9 mouse cellular contexts compared by ENCODE assay signal in genomic region chr17:25230014-25230655, GRCm38 (mm10). TPM values are rescaled to one million over a fixed set of nuclear protein-coding genes. Genes with fewer than 3 reads are reported as not detected.
DNase-seq lines count a peak whose midpoint lies in the region; ATAC-seq and TF ChIP-seq lines count a peak whose summit lies in the region.
"Not testable (repeated sequence)": the region's sequence is repeated elsewhere in the genome, so short reads cannot be mapped to it uniquely, and the experiment has no call there.
"Had no signal": no experiment of that assay in that cellular context is flagged by ENCODE, and none has a peak within 500 bp of the region (broad histone marks: within the 10 kb centered on the region; RNA-seq: fewer than 3 reads in every experiment).

No protein-coding gene starts in this region.

- WGBS in forebrain, embryonic 13.5 days, result 76% methylated on average over 17 of the region's 17 CpGs
- WGBS in heart, postnatal 0 days, result 72% methylated on average over 15 of the region's 17 CpGs
- WGBS in hindbrain, embryonic 16.5 days, result 77% methylated on average over 13 of the region's 17 CpGs
- 75% methylated on average over 13 of the region's 17 CpGs for WGBS in kidney, embryonic 16.5 days
- 51% methylated on average over 17 of the region's 17 CpGs for WGBS in lung, adult 2 months
- WGBS in midbrain, embryonic 15.5 days, result 83% methylated on average over 17 of the region's 17 CpGs

- H3K4me1 ChIP-seq in forebrain, embryonic 13.5 days; heart, postnatal 0 days (ENCODE audit: control insufficient read depth, insufficient read depth); hindbrain, embryonic 16.5 days (ENCODE audit: control insufficient read depth, insufficient read depth, low read depth, low read length); kidney, embryonic 16.5 days (ENCODE audit: insufficient read depth, low read length); lung, adult 2 months (ENCODE audit: control insufficient read depth, insufficient read depth, low read length); midbrain, embryonic 15.5 days: not testable (repeated sequence)

- not testable (repeated sequence) for H3K9ac ChIP-seq in forebrain, embryonic 13.5 days; heart, postnatal 0 days (replicated peaks; ENCODE audit: low read depth, low read length); hindbrain, embryonic 16.5 days (ENCODE audit: low read depth, low read length); kidney, embryonic 16.5 days (replicated peaks; ENCODE audit: low read length); midbrain, embryonic 15.5 days

- TF ChIP-seq POLR2A in lung, adult 2 months (IDR thresholded peaks at IDR 0.05; ENCODE audit: borderline replicate concordance, extremely low read depth, low read depth, low read length), result not testable (repeated sequence)

- H3K9me3 ChIP-seq in forebrain, embryonic 13.5 days (replicated peaks); heart, postnatal 0 days (replicated peaks; ENCODE audit: control insufficient read depth, low read length); hindbrain, embryonic 16.5 days (ENCODE audit: control insufficient read depth, low read length); kidney, embryonic 16.5 days (ENCODE audit: low read length); midbrain, embryonic 15.5 days: not testable (repeated sequence)

- peak; percentile 34 for DNase-seq in MN1 (ENCODE audit: low spot score)
- not testable (repeated sequence) for DNase-seq in heart, postnatal 0 days (ENCODE audit: low spot score)
- DNase-seq in kidney, adult 18-20 months, result peak; percentile 57
- DNase-seq in lung, adult 2 months, result peak; percentile 33

- H3K36me3 ChIP-seq in forebrain, embryonic 13.5 days (ENCODE audit: poor library complexity, severe bottlenecking), result peaks cover 37% of the 10 kb centered on the region
- peaks cover 40% of the 10 kb centered on the region for H3K36me3 ChIP-seq in heart, postnatal 0 days (replicated peaks; ENCODE audit: control insufficient read depth, insufficient read depth, low read length)
- H3K36me3 ChIP-seq in hindbrain, embryonic 16.5 days (ENCODE audit: control insufficient read depth, insufficient read depth, low read length), result peaks cover 15% of the 10 kb centered on the region
- H3K36me3 ChIP-seq in kidney, embryonic 16.5 days (ENCODE audit: insufficient read depth, low read length), result peaks cover 34% of the 10 kb centered on the region
- H3K36me3 ChIP-seq in midbrain, embryonic 15.5 days (replicated peaks), result peaks cover 24% of the 10 kb centered on the region; the same call in 1 of the 2 replicates

- not testable (repeated sequence) for H3K27ac ChIP-seq in forebrain, embryonic 13.5 days; heart, postnatal 0 days (ENCODE audit: low read depth); hindbrain, embryonic 16.5 days (ENCODE audit: low read depth, low read length); kidney, embryonic 16.5 days (ENCODE audit: low read length); midbrain, embryonic 15.5 days

- ATAC-seq in forebrain, embryonic 13.5 days, result 0 out of 2 replicates have a peak, but pooled peaks have one; percentile 41
- ATAC-seq in heart, postnatal 0 days (ENCODE audit: insufficient read depth, low read depth), result peak; percentile 67
- ATAC-seq in hindbrain, embryonic 16.5 days, result peak; percentile 69; the same call in 1 of the 2 replicates
- ATAC-seq in kidney, embryonic 16.5 days (ENCODE audit: low FRiP score, low TSS enrichment), result 0 out of 2 replicates have a peak, but pooled peaks have one; percentile 52
- ATAC-seq in midbrain, embryonic 15.5 days (replicated peaks), result peak; percentile 66; the same call in 1 of the 2 replicates

- TF ChIP-seq CTCF in heart, postnatal 0 days (IDR thresholded peaks at IDR 0.05; ENCODE audit: low read depth); lung, adult 2 months (IDR thresholded peaks at IDR 0.05; ENCODE audit: insufficient read depth, low read length): not testable (repeated sequence)

- not testable (repeated sequence) for H3K4me3 ChIP-seq in forebrain, embryonic 13.5 days; heart, postnatal 0 days (ENCODE audit: low read depth, low read length); hindbrain, embryonic 16.5 days (ENCODE audit: low read length); kidney, embryonic 16.5 days (ENCODE audit: low read length); lung, adult 2 months (replicated peaks; ENCODE audit: extremely low read depth, low read depth, low read length); midbrain, embryonic 15.5 days

- not testable (repeated sequence) for H3K27me3 ChIP-seq in forebrain, embryonic 13.5 days; heart, postnatal 0 days (ENCODE audit: control insufficient read depth, insufficient read depth, low read length); hindbrain, embryonic 16.5 days (replicated peaks; ENCODE audit: control insufficient read depth, insufficient read depth, low read length); kidney, embryonic 16.5 days (ENCODE audit: insufficient read depth, low read length); midbrain, embryonic 15.5 days (replicated peaks)

- not testable (repeated sequence) for TF ChIP-seq EP300 in heart, postnatal 0 days (IDR thresholded peaks at IDR 0.05; ENCODE audit: low read depth)

- not testable (repeated sequence) for H3K4me2 ChIP-seq in forebrain, embryonic 13.5 days; heart, postnatal 0 days (ENCODE audit: low read depth, low read length); hindbrain, embryonic 16.5 days (ENCODE audit: low read length); kidney, embryonic 16.5 days (replicated peaks; ENCODE audit: low read depth, low read length); midbrain, embryonic 15.5 days

RNA-seq across cellular contexts. Expression of gene Gnptg, which starts 9.8 kb away (rescaled TPM):
- polyA plus RNA-seq in forebrain, embryonic 13.5 days (2015; fragmentation: Nextera tagmentation; extraction: Ambion mirVana), result 71.9 and 74.8 TPM in 2 replicates
- 20.4 and 24.2 TPM in 2 replicates for total RNA-seq in heart, postnatal 0 days (2014; rRNA removed; ENCODE audit: low replicate concordance)
- 21.0 and 22.7 TPM in 2 replicates for polyA plus RNA-seq in heart, postnatal 0 days (2015; fragmentation: Nextera tagmentation; extraction: Ambion mirVana)
- 110 and 114 TPM in 2 replicates for polyA plus RNA-seq in hindbrain, embryonic 16.5 days (2015; fragmentation: Nextera tagmentation; extraction: Ambion mirVana)
- 51.2 and 56.6 TPM in 2 replicates for polyA plus RNA-seq in kidney, embryonic 16.5 days (2015; fragmentation: Nextera tagmentation; extraction: Ambion mirVana)
- polyA plus RNA-seq in lung, adult 2 months (2012; rRNA removed), result 46.3 and 55.6 TPM in 2 replicates
- polyA plus RNA-seq in midbrain, embryonic 15.5 days (2015; fragmentation: Nextera tagmentation; extraction: Ambion mirVana), result 96.0 and 108 TPM in 2 replicates

RNA-seq across cellular contexts. Expression of gene Tsr3, which starts 9.8 kb away (rescaled TPM):
- 63.3 and 64.3 TPM in 2 replicates for polyA plus RNA-seq in forebrain, embryonic 13.5 days (2015; fragmentation: Nextera tagmentation; extraction: Ambion mirVana)
- total RNA-seq in heart, postnatal 0 days (2014; rRNA removed; ENCODE audit: low replicate concordance), result 31.2 and 32.4 TPM in 2 replicates
- polyA plus RNA-seq in heart, postnatal 0 days (2015; fragmentation: Nextera tagmentation; extraction: Ambion mirVana), result 23.4 and 24.3 TPM in 2 replicates
- 57.4 and 58.2 TPM in 2 replicates for polyA plus RNA-seq in hindbrain, embryonic 16.5 days (2015; fragmentation: Nextera tagmentation; extraction: Ambion mirVana)
- 49.7 and 51.6 TPM in 2 replicates for polyA plus RNA-seq in kidney, embryonic 16.5 days (2015; fragmentation: Nextera tagmentation; extraction: Ambion mirVana)
- polyA plus RNA-seq in lung, adult 2 months (2012; rRNA removed), result 16.9 TPM in 2 replicates
- 62.7 and 62.9 TPM in 2 replicates for polyA plus RNA-seq in midbrain, embryonic 15.5 days (2015; fragmentation: Nextera tagmentation; extraction: Ambion mirVana)

RNA-seq across cellular contexts. Expression of gene Baiap3, which starts 26.0 kb away (rescaled TPM):
- 3.6 and 5.2 TPM in 2 replicates for polyA plus RNA-seq in forebrain, embryonic 13.5 days (2015; fragmentation: Nextera tagmentation; extraction: Ambion mirVana)
- total RNA-seq in heart, postnatal 0 days (2014; rRNA removed; ENCODE audit: low replicate concordance), result 2.1 TPM in 1 of 2 replicates, not detected in the other
- 0.12 and 0.22 TPM in 2 replicates for polyA plus RNA-seq in heart, postnatal 0 days (2015; fragmentation: Nextera tagmentation; extraction: Ambion mirVana)
- polyA plus RNA-seq in hindbrain, embryonic 16.5 days (2015; fragmentation: Nextera tagmentation; extraction: Ambion mirVana), result 23.4 and 26.0 TPM in 2 replicates
- 2.0 and 2.3 TPM in 2 replicates for polyA plus RNA-seq in kidney, embryonic 16.5 days (2015; fragmentation: Nextera tagmentation; extraction: Ambion mirVana)
- polyA plus RNA-seq in lung, adult 2 months (2012; rRNA removed), result 23.8 and 28.3 TPM in 2 replicates
- 26.8 and 30.3 TPM in 2 replicates for polyA plus RNA-seq in midbrain, embryonic 15.5 days (2015; fragmentation: Nextera tagmentation; extraction: Ambion mirVana)
- polyA plus RNA-seq: macrophage had no signal

RNA-seq across cellular contexts. Expression of gene Unkl, which starts 41.9 kb away (rescaled TPM):
- 7.9 and 10.6 TPM in 2 replicates for polyA plus RNA-seq in forebrain, embryonic 13.5 days (2015; fragmentation: Nextera tagmentation; extraction: Ambion mirVana)
- total RNA-seq in heart, postnatal 0 days (2014; rRNA removed; ENCODE audit: low replicate concordance), result 3.2 and 4.8 TPM in 2 replicates
- polyA plus RNA-seq in heart, postnatal 0 days (2015; fragmentation: Nextera tagmentation; extraction: Ambion mirVana), result 2.8 and 3.0 TPM in 2 replicates
- 16.0 and 17.6 TPM in 2 replicates for polyA plus RNA-seq in hindbrain, embryonic 16.5 days (2015; fragmentation: Nextera tagmentation; extraction: Ambion mirVana)
- polyA plus RNA-seq in kidney, embryonic 16.5 days (2015; fragmentation: Nextera tagmentation; extraction: Ambion mirVana), result 10.4 and 10.9 TPM in 2 replicates
- 29.8 and 32.0 TPM in 2 replicates for polyA plus RNA-seq in lung, adult 2 months (2012; rRNA removed)
- 17.1 TPM in 2 replicates for polyA plus RNA-seq in midbrain, embryonic 15.5 days (2015; fragmentation: Nextera tagmentation; extraction: Ambion mirVana)

RNA-seq across cellular contexts. Expression of gene Ube2i, which starts 44.3 kb away (rescaled TPM):
- 755 and 766 TPM in 2 replicates for polyA plus RNA-seq in forebrain, embryonic 13.5 days (2015; fragmentation: Nextera tagmentation; extraction: Ambion mirVana)
- total RNA-seq in heart, postnatal 0 days (2014; rRNA removed; ENCODE audit: low replicate concordance), result 293 and 343 TPM in 2 replicates
- polyA plus RNA-seq in heart, postnatal 0 days (2015; fragmentation: Nextera tagmentation; extraction: Ambion mirVana), result 253 and 259 TPM in 2 replicates
- polyA plus RNA-seq in hindbrain, embryonic 16.5 days (2015; fragmentation: Nextera tagmentation; extraction: Ambion mirVana), result 409 and 435 TPM in 2 replicates
- 611 and 640 TPM in 2 replicates for polyA plus RNA-seq in kidney, embryonic 16.5 days (2015; fragmentation: Nextera tagmentation; extraction: Ambion mirVana)
- 138 and 178 TPM in 2 replicates for polyA plus RNA-seq in lung, adult 2 months (2012; rRNA removed)
- polyA plus RNA-seq in midbrain, embryonic 15.5 days (2015; fragmentation: Nextera tagmentation; extraction: Ambion mirVana), result 503 and 512 TPM in 2 replicates
